10 mouse cellular contexts compared by ENCODE assay signal in genomic region chr12:118376521-118377493, GRCm38 (mm10).
DNase-seq lines count a peak whose midpoint lies in the region; ATAC-seq and TF ChIP-seq lines count a peak whose summit lies in the region.
"Had no signal": no experiment of that assay in that cellular context is flagged by ENCODE, and none has a peak within 500 bp of the region (broad histone marks: within the 10 kb centered on the region; RNA-seq: fewer than 3 reads in every experiment).

No protein-coding gene starts in this region.

- peak; percentile 86 for DNase-seq in CD4-positive, CD25-positive, alpha-beta regulatory T cell, adult 2 months (ENCODE audit: low read depth, low spot score)
- DNase-seq in T-cell, adult 2 months (ENCODE audit: low spot score), result peak; percentile 86
- DNase-seq in liver, postnatal 0 days, result peak; percentile 34
- DNase-seq in spleen, adult 18-20 months, result peak; percentile 60 to 62
- DNase-seq in ovary, postnatal 36 days (ENCODE audit: low spot score), result no peak
- no peak for DNase-seq in gastrocnemius, postnatal 14 days
- DNase-seq in cerebellum, postnatal 25 days, result no peak

- TF ChIP-seq CTCF in liver, postnatal 0 days (IDR thresholded peaks at IDR 0.05; ENCODE audit: low read depth), result no peak

- no peaks in the 10 kb centered on the region for H3K4me1 ChIP-seq in liver, postnatal 0 days (ENCODE audit: insufficient read depth)
- H3K4me1 ChIP-seq in intestine, embryonic 16.5 days (ENCODE audit: control insufficient read depth, insufficient read depth, low read length), result no peaks in the 10 kb centered on the region
- H3K4me1 ChIP-seq: embryonic facial prominence, embryonic 12.5 days had no signal

- 38% methylated on average over 14 of the region's 14 CpGs for WGBS in liver, postnatal 0 days (ENCODE audit: insufficient replicate concordance)
- 77% methylated on average over 14 of the region's 14 CpGs for WGBS in intestine, embryonic 16.5 days

- H3K4me2 ChIP-seq in liver, postnatal 0 days (ENCODE audit: low read depth, low read length), result peak overlapping the region; percentile 32
- no peak overlapping the region for H3K4me2 ChIP-seq in intestine, embryonic 16.5 days (ENCODE audit: low read depth, low read length)
- H3K4me2 ChIP-seq: embryonic facial prominence, embryonic 12.5 days; midbrain, embryonic 11.5 days had no signal

- H3K27me3 ChIP-seq in liver, postnatal 0 days (ENCODE audit: insufficient read depth, low read length), result no peaks in the 10 kb centered on the region
- no peaks in the 10 kb centered on the region for H3K27me3 ChIP-seq in intestine, embryonic 16.5 days (replicated peaks; ENCODE audit: control insufficient read depth, insufficient read depth, low read length)
- H3K27me3 ChIP-seq: embryonic facial prominence, embryonic 12.5 days had no signal

- no peak overlapping the region for H3K9ac ChIP-seq in liver, postnatal 0 days (replicated peaks)
- no peak overlapping the region for H3K9ac ChIP-seq in intestine, embryonic 16.5 days (ENCODE audit: low read depth, low read length)
- H3K9ac ChIP-seq: embryonic facial prominence, embryonic 12.5 days had no signal

- no peak overlapping the region for H3K4me3 ChIP-seq in liver, postnatal 0 days (ENCODE audit: low read depth, low read length)
- no peak overlapping the region for H3K4me3 ChIP-seq in intestine, embryonic 16.5 days (ENCODE audit: low read length)
- H3K4me3 ChIP-seq: embryonic facial prominence, embryonic 12.5 days had no signal

- ATAC-seq in liver, postnatal 0 days, result peak; percentile 61
- ATAC-seq in intestine, embryonic 16.5 days, result no peak

- no peak overlapping the region for H3K27ac ChIP-seq in liver, postnatal 0 days (ENCODE audit: low read depth)
- no peak overlapping the region for H3K27ac ChIP-seq in intestine, embryonic 16.5 days (ENCODE audit: low read length)
- H3K27ac ChIP-seq: embryonic facial prominence, embryonic 12.5 days had no signal

- H3K36me3 ChIP-seq in liver, postnatal 0 days (replicated peaks; ENCODE audit: insufficient read depth, low read length), result no peaks in the 10 kb centered on the region
- no peaks in the 10 kb centered on the region for H3K36me3 ChIP-seq in intestine, embryonic 16.5 days (ENCODE audit: control insufficient read depth, insufficient read depth, low read length)
- H3K36me3 ChIP-seq: embryonic facial prominence, embryonic 12.5 days had no signal

- H3K9me3 ChIP-seq in liver, postnatal 0 days (ENCODE audit: low read length), result no peaks in the 10 kb centered on the region
- H3K9me3 ChIP-seq in intestine, embryonic 16.5 days (ENCODE audit: control insufficient read depth, low read length), result no peaks in the 10 kb centered on the region
- H3K9me3 ChIP-seq: embryonic facial prominence, embryonic 12.5 days had no signal

- intact Hi-C loops in gastrocnemius, postnatal 14 days (cut with DNase I; ENCODE audit: low total_unique reads), result no loop called here

- no peak for TF ChIP-seq EP300 in liver, postnatal 0 days (IDR thresholded peaks at IDR 0.05; ENCODE audit: low read depth)

Comparison
In these comparisons a context has a peak if more than half of its experiments do, and no peak if none do; other contexts are left out.
1. DNase-seq: peak in CD4-positive, CD25-positive, alpha-beta regulatory T cell, adult 2 months (single experiment), T-cell, adult 2 months (single experiment), liver, postnatal 0 days (single experiment) and spleen, adult 18-20 months (2 of 2); none in ovary, postnatal 36 days (single experiment), gastrocnemius, postnatal 14 days (single experiment) and cerebellum, postnatal 25 days (0 of 2).